Mouse (Mus musculus) gonadal fat pad, adult 2 months (tissue): Measurements from ENCODE around the gene Atg3. TPM values are rescaled to one million over a fixed set of nuclear protein-coding genes. Genes with fewer than 3 reads are reported as not detected.

Experiments
- DNase-seq: peaks from one replicate; pipeline ENCODE4 v3.0.0-alpha.2; 2012; ENCODE audit warnings: low read depth
- polyA plus RNA-seq: library from polyadenylated mRNA; depleted of rRNA; stranded (reverse); fragments of >200 nt; gene quantifications from 2 replicates; pipeline ENCODE4 v1.2.3, GENCODE M21; 2012; rRNA removed

Atg3 gene
- 18.3 and 19.4 TPM in 2 replicates for polyA plus RNA-seq

DNA sequence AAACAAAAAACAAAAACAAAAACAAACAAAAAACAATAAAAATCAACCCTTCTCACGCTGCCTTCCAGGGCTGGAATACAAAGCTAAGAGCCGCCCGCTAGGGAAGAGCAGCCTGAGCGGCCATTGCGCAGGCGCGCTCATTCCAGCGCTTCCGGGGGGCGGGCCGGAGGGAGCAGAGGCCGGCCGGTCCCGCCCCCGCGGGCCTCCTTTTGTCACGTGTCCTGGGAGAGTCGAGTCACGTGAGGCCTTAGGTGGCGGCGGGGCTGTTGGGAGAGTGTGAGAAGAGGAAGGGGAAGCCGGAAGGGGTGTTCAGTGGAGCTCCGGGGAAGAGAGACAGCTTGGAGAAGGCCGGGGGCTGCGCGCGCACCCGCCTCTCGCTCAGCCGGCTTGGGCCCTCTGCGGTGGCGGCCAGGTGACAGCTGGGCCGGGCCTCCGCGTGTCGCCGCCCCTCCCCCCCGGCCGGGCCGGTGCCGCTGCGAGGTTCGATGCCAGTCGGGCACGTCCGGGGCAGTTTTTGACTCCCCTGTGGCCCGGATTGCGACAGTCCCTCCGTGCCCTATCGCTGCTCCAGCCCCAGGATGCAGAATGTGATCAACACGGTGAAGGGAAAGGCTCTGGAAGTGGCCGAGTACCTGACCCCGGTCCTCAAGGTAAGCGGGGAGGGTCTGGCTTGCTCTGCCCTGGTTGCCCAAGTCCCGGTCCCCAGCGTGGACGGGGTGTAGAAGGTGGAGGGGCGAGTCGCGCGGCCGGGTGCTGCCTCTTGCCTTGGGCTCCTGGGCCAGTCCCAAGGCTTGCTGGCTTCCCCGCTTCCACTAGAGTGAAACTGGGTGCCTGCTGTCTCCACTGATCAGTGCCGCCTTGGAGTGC is at the start of gene Atg3, which contains the start of gene Slc35a5:
Gene Atg3 (plus strand): TSS at position 264 of the 867 bp plus-strand sequence.
Gene Slc35a5 (minus strand): TSS at position 185 of the 867 bp plus-strand sequence.
- no peak for DNase-seq

DNA sequence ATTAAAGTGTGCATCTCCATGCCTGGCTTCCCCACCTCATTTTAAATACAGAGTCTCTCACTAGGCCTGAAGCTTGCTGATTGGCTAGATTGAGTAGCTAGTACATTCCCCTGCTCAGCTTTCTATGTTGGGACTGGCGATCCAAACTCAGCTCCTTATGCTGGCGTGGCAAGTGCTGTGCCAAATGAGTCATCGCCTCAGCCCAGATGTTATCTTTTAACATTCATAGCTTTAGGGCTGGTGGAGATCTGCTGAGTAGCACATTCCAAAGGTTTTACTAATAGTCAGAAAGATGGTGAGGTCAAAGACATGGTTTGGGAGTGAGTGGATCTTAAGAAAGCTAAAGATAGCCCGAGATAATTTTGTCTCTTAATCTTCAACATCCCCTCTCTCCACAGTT is 48.1 kb upstream of the Atg3 start:
- DNase-seq, result peak; percentile 23

- no peak for DNase-seq
Measured at GRCm38 (mm10) chr16:45117200-45117599, 41.4 kb upstream of the Atg3 start.

GRCm38 (mm10) chr16:45118760-45119159 is 39.8 kb upstream of the Atg3 start:
- DNase-seq, result no peak

DNA sequence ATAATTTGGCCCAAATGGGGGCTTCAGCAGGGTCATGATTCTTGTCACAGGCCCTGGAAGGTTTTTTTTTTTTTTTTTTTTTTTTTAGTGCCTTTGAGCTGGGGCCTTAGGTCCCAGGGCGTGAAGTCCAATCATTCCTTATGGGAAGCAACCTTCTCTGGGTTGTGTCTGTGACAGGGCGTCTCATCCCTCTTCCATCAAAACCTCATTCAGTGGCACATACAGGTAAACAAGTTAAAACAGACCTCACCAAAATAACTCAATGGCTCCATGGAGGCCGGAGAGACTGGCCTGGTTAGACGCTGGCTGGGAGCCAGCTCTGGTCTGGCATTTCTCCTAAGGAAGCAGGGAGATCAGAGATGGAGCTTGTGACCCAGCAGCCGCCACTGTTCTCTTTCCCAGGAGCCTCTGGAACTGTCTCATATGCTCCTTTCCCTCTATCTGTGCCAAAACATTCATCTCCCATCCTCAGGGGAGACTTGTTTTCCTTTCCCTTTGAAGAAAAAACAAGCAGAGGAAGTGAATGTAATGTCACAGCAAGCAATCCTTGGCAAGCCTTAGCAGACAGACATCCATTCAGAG is 37.6 kb upstream of the Atg3 start:
- DNase-seq, result no peak

GRCm38 (mm10) chr16:45122571-45122970 is 36.0 kb upstream of the Atg3 start:
- no peak for DNase-seq

DNA sequence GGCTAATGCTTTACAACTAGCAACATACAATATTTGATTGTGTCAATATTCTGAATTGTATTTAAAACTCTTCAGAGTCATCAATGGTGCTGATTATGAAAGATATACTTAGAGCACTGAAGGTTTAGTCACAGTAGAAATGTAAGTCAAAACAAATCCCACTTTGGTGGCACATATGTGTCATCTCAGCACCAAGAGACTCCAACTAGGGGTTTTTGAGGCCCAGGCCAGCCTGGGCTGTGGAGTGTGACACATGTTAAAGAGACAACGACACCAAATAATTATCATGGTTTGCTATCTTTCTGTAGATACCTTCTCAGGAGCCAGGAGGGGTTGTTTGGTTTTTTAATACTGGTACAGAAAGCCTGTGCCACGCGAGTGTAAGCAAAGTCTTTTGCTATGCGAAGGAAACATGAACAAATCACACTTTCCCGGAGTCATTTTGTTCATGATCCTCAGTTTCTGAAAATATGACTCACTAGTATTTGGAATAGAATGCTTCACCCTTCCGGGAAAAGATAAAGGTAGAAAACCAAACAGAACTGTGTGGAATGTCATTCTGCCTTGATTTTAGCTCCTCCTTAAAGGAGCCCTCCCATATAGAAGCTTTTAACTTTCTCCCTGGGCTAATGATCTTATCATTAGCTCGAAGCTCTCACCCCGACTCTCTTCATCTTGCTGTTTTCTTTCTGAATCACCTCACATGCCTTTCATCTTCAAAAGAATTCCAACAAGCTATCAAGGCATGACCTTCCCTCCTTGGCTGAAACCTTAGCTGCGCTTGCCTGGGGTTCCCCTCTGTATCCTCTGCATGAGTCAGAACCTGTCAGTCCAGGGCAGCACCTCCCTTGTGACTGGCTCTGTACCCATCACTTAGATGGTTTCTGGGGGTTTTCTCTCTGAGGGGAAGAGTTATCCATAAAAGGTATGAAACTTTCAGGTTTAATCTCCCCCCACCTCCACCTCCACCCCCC is 34.1 kb upstream of the Atg3 start:
- no peak for DNase-seq

DNA sequence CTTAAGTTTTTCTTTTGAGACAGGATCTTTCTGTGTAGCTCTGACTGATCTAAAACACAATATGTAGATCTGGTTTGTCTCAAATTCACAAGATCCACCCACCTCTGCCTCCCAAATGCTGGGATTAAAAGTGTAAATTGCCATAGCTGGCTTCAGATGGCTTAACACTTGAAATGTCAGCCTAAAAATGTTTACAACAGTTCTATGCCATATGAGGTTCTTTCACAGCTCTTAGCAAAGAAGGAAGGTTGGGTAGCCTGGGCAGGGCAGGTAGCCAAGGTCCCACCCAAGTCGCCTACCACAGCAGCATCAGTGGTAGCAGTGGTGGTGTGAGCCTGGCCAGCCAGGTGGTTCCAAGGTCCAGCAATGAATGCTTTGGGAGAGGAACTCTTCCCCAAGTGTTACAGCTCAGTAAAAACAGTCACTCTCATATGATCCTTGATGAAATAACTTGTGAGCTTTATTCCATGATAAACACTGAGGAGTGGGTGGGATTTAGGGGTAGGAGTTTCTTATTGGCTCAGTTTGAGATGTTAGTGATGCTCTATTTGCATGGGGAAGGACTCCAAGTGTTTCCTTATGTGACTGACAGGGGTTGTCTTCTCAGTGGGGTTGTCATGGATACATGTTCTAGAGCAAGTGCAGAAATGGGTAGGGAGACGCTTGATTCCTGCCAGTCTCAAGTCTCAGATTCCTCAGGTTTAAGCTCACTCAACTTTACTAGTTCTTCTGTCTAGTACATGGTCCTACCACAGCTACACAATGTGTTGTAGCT is 30.5 kb upstream of the Atg3 start:
- no peak for DNase-seq

GRCm38 (mm10) chr16:45141711-45142110 is 16.9 kb upstream of the Atg3 start:
- DNase-seq, result no peak

GRCm38 (mm10) chr16:45142565-45142964 is 16.0 kb upstream of the Atg3 start:
- DNase-seq, result no peak

GRCm38 (mm10) chr16:45145119-45145518 is 13.5 kb upstream of the Atg3 start:
- no peak for DNase-seq

DNA sequence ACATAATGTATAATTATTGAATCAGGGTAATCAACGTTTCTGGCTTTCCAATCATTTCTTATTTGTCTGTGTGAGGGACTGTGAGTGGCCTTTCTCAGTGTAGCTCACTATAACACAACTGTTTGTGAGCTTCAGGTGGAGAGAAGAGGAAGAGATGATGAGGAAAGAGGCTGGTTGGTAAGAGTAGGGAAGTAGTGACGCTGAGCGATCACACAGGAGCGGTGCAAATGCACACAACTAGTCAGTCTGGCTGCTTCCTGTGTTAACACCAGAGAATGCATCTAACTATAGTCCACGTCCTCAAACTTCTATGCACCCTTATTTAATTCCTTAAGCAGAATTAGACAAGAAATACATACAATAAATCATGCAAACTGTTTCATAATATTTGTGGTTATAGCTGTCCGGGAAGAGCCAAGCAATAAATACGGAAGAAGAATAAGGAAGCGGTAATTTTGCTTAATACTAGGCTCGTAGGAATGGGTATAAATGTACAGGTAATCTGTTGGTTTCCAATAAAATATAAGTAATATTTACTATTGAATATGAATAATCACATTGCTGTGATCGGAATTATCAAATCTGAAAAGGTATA is 10.0 kb upstream of the Atg3 start:
- DNase-seq, result no peak

- DNase-seq, result no peak
Measured at GRCm38 (mm10) chr16:45154741-45155250, 3.8 kb upstream of the Atg3 start.

DNA sequence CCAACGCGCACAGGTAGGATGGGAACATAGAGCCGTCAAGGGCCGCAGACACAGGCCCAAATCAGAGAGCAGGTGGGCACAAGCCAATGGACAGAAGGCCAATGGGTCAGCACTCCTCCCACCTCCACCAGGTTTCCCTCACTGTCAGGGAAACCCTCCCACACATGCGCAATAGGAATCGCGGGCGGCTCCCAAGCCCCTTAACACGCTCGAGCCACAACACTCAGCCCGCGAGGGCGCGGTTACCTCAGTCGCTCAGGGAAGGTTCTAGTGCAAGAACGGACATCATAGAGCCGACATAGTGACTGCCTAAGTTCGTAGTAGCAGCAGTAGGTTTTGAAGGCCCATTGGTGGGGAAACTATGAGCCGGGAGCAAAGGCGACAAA is 456 bp upstream of the Atg3 start:
- no peak for DNase-seq

DNA sequence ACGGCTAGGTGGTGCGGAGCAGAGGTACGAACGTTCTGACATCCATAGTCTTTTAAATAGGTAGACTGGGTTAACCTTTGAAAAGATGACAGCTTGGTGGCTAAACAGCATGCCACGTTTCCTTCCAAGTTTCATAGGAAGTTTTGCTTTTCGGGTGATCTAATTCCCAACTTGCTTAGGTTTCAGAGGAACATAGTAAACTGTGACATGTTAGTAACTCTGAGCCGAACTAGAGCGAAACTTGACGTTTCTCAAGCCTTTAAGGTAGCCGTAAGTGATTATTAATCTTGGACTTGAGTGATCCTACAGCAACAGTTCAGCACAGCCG is 768 bp downstream of the Atg3 start:
- no peak for DNase-seq

DNA sequence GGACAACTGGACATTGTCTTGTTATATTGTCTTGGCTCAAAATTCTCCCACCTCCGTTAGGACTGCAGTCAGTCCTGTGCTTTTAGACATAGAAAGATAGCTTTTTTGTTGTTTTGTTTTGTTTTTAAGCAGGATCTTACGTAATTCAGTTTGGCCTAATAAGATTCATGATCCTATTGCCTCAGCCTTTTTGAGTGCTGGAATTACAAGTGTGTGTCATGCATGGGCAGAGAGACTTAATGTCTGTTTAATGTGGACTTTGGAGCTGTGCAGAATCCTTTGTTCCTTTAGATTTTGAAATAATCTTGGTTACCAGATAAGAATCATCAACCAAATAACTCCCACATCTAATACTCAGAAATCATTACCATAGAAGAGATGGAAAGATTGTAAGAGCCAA is 20.0 kb downstream of the Atg3 start:
- no peak for DNase-seq

DNA sequence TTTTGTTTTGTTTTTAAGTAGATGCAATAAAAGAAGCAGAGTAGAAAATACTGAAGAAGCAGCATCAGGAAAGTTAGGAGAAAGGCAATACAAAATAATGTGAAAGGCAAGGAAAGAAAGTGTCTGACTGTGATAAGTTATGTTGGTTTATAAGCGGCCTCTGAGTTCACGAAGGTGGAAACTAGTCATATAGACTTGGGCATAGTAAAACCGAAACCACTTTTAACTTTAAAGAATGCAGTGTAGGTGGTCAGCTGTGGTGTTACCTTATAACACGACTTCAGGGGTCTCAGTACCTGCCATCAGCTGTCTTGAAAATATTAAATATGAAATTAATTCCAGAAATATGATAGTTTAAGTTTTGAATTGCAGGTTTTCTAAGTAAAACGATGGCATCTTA is 23.2 kb downstream of the Atg3 start:
- no peak for DNase-seq

- DNase-seq, result no peak
Measured at GRCm38 (mm10) chr16:45192613-45193012, 34.0 kb downstream of the Atg3 start.

DNA sequence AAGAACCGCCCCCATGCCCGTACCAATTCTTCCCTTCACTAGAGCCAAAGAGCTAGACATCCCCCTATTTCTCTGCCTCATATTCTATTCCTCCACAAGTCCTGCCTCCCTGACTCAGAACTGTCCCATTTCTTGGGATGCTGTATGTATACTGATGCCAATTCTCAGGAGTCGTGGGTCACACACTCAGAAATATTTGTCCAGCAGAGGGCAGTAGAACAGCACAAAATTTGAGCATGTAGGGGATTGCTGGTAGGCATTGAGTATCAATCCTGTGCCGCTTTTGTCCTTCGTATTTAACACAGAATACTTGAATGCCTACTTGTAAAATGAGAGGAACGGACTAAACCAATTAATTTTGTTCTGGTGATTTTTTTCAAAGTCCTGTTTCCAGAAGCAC is 38.2 kb downstream of the Atg3 start:
- no peak for DNase-seq

- no peak for DNase-seq
Measured at GRCm38 (mm10) chr16:45201395-45201794, 42.8 kb downstream of the Atg3 start.

- DNase-seq, result no peak
Measured at GRCm38 (mm10) chr16:45204438-45204837, 45.9 kb downstream of the Atg3 start.
